Mouse (Mus musculus): ENCODE measurements at regions not wholly inside any gene's neighbourhood (a gene's known extent, or its start where the extent isn't known, plus 50 kb on each side); places are given as distances from the start of the nearest gene placed in this dataset.
"Not testable (repeated sequence)": the region's sequence is repeated elsewhere in the genome, so short reads cannot be mapped to it uniquely, and the experiment has no call there.

- TF ChIP-seq CTCF (IDR thresholded peaks at IDR 0.05; ENCODE audit: low read depth, low read length); GATA1 (IDR thresholded peaks at IDR 0.05; ENCODE audit: borderline replicate concordance, low read length): not testable (repeated sequence)
Observed at GRCm38 (mm10) chr12:20229441-20229840, 275.1 kb downstream of the Gm21863 start.

Data from G1E (cell line).